ENCODE assay signal across 8 mouse cellular contexts in genomic region chr1:184235131-184235983, GRCm38 (mm10).
A peak's percentile ranks its signal among the peaks of the same experiment; 100 is the strongest.
DNase-seq lines count a peak whose midpoint lies in the region; ATAC-seq and TF ChIP-seq lines count a peak whose summit lies in the region.

No protein-coding gene starts in this region.

- peak; percentile 88 for TF ChIP-seq CTCF in Patski (IDR thresholded peaks at IDR 0.05)

- POLR2A ChIA-PET in Patski (lab: Charles Lee): interaction anchor here (1.2 to 1.4 kb wide), 2 partner anchors 167 to 202 kb away, joined by 4 read pairs; partner anchors contain the start of gene 1700056E22Rik

- CTCF ChIA-PET in Patski (lab: Charles Lee): interaction anchor here (0.7 to 1.1 kb wide), 2 partner anchors 113 to 724 kb away, joined by 3 read pairs; no protein-coding TSS in a partner anchor

- 18% methylated on average over 25 of the region's 25 CpGs for WGBS in hindbrain, embryonic 15.5 days

- H3K9me3 ChIP-seq in hindbrain, embryonic 15.5 days: no peaks in the 10 kb centered on the region

- H3K36me3 ChIP-seq in hindbrain, embryonic 15.5 days: no peaks in the 10 kb centered on the region

- H3K27ac ChIP-seq in hindbrain, embryonic 15.5 days (replicated peaks): 0 out of 2 replicates have a peak overlapping the region, but pooled peaks have one; percentile 15

- 0 out of 2 replicates have a peak overlapping the region, but pooled peaks have one; percentile 18 for H3K9ac ChIP-seq in hindbrain, embryonic 15.5 days

- H3K4me1 ChIP-seq in hindbrain, embryonic 15.5 days (replicated peaks): peaks cover 15% of the 10 kb centered on the region; the same call in 1 of the 2 replicates

- H3K4me2 ChIP-seq in hindbrain, embryonic 15.5 days: peak overlapping the region; percentile 50

- ATAC-seq in Patski: no peak
- peak; percentile 72 for ATAC-seq in hindbrain, embryonic 15.5 days (ENCODE audit: low FRiP score, low read depth)

- H3K4me3 ChIP-seq in hindbrain, embryonic 15.5 days: peak overlapping the region; percentile 23

- in situ Hi-C loops in Patski (cut with MboI; ENCODE audit: low pct_unique_long_range_greater_than_20kb): loop anchor here (5.0 to 25.0 kb wide), 2 partner anchors 198 to 573 kb away; no protein-coding TSS in a partner anchor

- no peaks in the 10 kb centered on the region for H3K27me3 ChIP-seq in Patski
- no peaks in the 10 kb centered on the region for H3K27me3 ChIP-seq in hindbrain, embryonic 15.5 days

- DNase-seq in Patski (ENCODE audit: low read depth, low spot score): peak; percentile 19
- DNase-seq in cerebellum, postnatal 14 days: peak; percentile 87 to 90
- peak; percentile 83 for DNase-seq in gastrocnemius, adult 18-20 months (ENCODE audit: low spot score)
- peak; percentile 59 to 79 for DNase-seq in layer of hippocampus, postnatal 25 days (ENCODE audit: extremely low spot score in 1 of 2, low spot score in 1 of 2)
- peak; percentile 64 for DNase-seq in lung, postnatal 25 days (ENCODE audit: low spot score)
- DNase-seq in retina, postnatal 7 days (ENCODE audit: low read depth, low spot score): peak; percentile 48
- peak; percentile 90 for DNase-seq in thymus, postnatal 4 days

Comparison
In these comparisons a context has a peak if more than half of its experiments do, and no peak if none do; other contexts are left out.
1. DNase-seq: peak in every context shown above with its lines; median percentile 90 in thymus, postnatal 4 days; 88 in cerebellum, postnatal 14 days; 83 in gastrocnemius, adult 18-20 months; 69 in layer of hippocampus, postnatal 25 days; 64 in lung, postnatal 25 days; 48 in retina, postnatal 7 days; 19 in Patski.